Mouse (Mus musculus): Measurements from ENCODE around the gene Kdm2b.
A peak's percentile ranks its signal among the peaks of the same experiment; 100 is the strongest.

The Kdm2b gene

DNA sequence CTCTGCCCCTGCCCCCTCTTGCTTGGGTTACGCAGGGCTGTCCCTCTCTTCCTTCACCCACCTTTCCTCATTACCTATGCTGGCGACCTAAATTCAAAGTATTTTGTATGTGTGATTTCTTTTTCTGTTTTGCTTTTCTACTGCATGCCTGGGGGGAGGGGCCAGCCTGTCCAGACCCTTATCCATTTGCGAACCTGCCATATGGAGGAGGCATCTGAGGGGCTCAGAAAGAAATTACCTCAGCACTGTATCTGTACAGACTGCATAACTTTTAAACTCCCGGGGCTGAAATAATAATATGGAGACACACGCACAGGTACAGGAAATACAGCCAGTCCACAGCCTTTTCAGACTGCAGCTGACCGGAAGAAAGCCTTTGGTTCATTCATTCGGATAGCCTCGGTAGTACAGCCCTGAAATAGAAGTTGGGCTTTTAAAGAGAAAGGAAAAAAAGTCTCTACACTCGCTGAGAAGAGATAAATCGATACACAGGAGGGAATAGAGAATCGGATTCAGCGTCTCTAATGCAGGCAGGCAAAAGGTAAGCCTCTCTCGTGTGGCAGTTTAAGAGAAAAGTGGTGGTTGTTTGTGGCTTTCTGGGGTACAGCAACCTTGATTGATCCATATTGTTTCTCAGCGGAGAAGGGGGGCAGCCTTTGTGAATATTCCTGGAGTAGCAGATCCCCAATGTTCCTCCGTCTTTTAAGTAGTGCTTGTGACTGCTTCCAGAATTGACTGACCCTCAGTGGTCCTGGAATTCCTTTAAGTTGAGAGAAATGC, at the start of gene Kdm2b:
TSS of gene Kdm2b (minus strand) at position 273 of the 780 bp plus-strand sequence.
- DNase-seq = peak; percentile 61

DNA sequence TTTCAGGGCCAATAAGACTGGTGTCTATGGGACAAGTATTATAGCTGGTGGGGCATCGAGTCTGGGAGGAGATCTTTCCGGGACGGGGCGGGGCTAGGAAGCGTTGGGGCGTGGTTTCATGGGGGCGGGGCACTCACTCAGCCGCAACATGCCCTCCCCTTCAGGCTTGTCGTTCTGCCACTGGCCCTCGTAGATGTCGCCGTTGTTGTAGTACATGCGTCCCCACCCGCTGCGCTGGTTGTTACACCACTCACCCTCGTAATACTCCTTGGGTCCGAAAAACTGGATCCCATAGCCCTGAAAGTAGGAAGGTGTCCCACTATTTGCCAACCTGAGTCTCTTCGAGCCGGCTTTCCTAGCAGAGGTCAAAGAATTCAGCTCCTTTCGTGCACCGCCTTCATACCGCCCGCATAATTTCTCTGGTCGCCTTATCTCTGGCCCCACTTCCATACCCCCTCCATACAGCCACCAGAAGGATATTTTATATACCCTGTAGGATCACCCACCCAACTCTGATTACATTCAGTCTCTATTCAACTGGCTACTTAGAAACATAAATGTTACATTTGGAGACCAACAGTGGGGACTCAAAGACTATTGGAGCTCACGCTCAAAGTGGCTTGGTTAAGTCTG, 49.6 kb upstream of the Kdm2b start:
- no peak for DNase-seq

DNA sequence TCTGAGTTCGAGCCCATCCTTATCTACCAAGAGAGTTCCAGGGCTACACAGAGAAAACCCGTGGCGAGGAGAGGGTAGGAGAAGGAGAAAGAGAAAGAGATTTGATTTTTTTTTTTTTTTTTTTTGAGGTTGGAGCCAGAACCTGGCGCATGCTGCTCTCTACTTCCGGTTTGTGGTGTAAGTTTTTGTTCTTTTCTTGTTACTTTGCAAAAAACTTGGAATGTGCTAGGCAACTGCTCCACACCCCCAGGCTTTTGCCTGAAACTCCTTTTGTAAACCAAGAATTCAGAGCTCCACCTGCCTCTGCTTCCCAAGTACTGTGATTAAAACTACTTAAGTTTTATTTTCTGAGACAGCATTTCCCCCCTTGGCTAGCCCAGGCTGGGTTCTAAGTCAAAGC, 48.5 kb upstream of the Kdm2b start:
- DNase-seq = no peak

DNA sequence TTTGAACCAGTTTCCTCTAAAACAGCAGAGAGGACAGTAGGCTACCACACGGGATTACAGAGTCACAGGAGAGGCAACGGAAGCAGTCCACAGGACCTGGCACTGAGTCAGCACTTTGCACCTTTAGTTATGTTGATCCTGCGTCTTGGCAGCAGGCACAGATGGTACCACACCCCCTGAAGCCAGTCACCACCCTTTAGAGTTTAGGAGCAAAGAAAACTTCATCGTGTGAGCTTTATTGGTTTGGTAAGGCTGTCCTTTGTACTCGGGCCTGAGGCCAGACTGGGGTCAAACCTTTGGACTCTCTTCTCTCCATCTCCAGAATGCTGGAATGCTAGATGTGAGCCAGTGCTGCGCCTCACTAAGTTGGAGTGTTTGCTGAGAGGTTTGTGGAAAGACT, 45.9 kb upstream of the Kdm2b start:
- no peak for DNase-seq

DNA sequence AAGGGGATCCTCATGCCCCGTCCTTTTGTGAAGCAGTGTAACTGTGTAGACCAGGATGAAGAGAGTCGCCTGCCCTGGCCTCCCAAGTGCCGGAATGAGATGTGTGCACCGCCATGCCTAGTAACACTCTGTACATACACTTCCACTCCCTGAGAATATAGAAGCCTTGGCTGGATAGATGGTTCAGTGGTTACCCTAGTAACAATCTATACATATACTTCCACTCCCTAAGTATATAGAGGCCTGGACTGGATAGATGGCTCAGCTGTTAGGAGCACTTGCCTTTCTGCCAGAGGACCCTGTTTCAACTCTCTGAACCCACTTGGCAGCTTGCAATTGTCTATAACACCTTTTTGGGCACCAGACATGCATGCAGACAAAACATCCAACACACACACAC, 45.5 kb upstream of the Kdm2b start:
- no peak for DNase-seq

DNA sequence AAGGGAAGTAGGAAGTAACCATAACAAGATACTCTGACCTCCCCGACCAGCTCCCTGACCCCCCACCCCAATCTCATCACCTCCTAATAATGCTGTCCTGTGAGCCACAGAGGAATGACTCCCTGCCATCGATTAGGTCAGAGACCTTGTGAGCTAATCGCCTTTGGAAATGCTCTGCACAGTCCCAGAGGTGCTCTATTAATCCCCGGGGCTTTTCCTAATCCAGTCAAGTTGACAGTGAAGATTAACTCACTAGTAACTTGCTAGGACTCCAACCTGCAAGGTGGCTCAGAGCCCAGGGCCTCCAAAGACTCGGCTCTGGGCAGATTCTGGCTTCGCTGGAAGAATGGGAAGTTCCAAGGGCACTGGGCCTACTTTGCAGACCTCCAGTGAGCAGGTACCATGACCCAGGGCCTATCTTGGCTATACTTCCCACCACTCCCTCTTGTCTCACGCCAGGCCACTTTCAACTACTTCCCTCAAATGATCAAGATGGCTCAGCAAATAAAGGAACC, 44.1 kb upstream of the Kdm2b start:
- DNase-seq = no peak

DNA sequence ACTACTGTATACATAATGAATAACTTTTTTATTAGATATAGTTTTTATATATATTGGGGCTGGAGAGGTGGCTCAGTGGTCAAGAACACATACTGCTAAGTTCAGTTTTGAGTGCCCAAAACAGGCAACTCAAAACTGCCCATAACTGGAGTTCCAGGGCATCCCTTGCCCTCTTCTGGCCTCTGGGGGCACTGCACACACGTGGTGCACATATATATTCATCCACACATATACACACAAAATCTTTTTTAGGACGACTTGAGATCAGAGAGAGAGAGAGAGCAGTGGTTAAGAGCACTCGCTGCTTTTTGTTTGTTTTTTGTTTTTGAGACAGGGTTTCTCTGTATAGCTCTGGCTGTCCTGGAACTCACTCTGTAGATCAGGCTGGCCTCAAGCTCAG, 41.7 kb upstream of the Kdm2b start:
- DNase-seq = no peak

DNA sequence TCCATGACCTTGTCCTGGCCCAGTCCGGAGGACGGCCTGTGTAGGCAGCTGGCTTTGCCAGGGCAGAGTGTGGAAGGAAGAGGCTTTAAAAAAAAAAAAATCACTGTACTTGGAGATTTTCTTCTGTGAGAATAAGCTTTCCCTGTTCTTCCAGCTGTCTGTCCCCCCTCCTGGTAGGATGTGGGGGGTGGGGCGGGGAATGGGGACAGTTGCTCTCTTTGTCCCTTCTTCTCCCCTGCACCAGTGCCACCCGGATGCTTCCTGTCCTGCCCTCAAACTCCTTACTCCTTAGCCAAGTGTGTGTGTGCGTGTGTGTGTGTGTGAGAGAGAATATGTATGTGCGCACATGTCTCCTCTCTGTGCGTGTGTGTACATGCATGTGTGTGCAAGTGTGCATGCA, 40.1 kb upstream of the Kdm2b start:
- DNase-seq = no peak

DNA sequence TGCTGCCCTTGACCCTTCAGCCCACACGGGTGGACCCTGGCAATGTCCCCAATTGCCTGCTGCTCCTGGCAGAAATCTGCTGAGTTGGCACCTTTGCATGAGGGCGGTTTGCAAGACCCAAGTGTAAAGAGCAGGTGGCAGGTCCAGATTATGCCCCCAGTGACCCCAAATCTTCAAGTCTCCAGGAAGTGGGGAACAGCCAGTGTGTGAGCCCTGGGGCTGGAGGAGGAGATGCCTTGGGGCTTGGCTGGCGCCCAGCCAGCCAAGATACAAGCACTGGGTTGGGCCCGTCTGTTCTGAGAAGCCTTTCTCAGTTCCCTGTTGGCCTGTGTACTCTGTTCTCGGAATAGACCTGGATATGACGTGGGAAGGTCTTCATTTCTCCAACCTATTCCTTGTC, 37.8 kb upstream of the Kdm2b start:
- DNase-seq = no peak

DNA sequence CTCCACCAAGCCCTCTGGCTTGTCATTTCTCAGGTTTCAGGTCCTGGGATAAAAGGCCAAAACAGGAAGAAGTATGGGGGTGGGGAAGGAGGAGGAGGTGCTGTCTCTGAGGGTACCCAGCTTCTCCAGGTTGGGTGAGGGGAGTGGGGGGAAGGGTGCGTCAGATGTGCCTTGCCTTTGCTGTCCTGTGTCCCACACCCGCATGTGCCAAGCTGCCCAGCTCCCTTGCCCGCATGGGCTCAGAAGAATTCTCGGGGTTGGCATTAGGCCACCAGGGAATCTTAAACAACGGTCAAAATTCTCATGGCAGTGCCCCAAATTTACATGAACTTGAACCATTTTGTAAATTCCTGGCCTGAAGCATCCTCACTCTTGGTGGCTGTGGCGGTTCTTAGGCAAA, 36.8 kb upstream of the Kdm2b start:
- DNase-seq = no peak

DNA sequence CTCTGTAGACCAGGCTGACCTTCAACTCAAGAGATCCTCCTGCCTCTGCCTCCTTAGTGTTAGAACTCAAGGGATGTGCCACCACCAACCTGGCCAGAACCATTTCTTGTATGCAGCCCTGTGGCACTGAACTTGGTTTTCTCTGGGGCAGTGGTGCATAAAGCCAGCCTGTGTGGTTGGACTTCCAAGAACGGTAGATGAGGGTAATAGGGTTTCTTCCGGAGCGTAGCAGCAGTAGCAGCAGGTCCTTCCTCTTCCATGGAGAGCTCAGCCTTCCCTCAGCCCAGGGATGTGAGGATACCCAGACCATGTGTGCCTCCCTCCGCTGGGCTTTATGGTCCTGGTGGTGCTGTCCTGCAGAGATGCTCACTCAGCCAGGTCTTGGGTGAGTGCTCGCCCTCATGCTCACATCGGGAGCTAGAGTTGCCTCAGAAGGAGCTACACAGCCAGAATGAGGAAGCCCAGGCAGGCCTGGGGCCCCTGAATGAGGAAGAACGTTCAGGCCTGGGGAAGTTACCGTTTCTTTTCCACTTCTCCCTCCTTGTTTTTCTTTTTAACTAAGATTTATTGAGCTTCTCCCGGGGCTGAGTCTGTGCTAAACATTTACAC, 35.4 kb upstream of the Kdm2b start:
- no peak for DNase-seq

DNA sequence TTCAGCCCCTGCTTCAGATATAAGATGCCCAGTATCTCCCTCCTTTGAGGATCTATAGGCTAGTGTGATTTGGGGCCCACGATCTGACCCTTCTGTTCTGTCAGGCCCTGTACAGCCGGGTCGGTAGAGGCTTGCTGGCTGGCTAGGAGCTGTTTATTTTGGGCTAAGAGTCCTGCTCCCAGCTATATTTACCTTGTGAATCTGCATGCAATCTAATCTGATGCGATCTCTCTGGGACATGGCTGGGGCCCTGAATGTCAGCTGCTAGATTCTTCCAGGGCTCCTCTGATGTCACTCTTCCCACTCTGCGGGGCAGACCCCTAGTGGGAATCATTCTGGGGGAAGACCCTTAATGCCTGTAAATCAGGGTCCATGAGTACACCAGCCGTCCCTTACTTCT, 34.7 kb upstream of the Kdm2b start:
- no peak for DNase-seq

DNA sequence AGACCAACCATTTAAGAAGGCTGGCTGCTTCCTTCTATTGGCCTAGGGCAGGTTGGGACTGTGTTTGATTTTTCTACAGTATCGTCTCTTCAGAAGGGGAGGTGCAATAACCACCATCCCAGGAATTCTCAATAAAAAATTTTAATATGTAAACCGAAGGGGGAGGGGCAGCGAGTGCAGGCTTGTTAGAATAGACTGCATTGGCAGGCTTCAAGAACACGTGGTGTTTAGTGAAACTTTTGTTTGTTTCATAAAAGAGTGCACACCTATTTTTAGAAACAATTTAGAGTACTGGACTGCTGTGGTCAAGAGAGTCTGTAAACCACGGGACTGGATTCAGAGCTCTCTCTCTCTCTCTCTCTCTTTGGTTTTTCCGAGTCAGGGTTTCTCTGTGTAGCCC, 33.4 kb upstream of the Kdm2b start:
- no peak for DNase-seq

DNA sequence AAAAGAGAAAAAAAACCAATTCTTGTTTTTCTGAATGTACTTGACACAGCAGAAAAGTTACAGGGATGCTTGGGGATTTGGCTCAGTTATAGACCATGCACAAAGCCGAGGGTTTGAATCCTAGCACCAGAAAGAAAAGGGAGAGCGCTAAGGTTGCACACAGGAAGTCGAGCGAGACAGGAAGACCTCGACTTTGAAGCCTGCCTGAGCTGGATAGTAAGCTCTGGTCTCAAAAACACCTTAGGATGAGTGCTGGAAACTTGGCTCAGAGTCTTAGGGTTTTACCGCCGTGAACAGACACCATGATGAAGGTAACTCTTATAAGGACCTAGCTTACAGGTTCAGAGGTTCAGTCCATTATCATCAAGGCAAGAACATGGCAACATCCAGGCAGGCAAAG, 31.8 kb upstream of the Kdm2b start:
- no peak for DNase-seq

DNA sequence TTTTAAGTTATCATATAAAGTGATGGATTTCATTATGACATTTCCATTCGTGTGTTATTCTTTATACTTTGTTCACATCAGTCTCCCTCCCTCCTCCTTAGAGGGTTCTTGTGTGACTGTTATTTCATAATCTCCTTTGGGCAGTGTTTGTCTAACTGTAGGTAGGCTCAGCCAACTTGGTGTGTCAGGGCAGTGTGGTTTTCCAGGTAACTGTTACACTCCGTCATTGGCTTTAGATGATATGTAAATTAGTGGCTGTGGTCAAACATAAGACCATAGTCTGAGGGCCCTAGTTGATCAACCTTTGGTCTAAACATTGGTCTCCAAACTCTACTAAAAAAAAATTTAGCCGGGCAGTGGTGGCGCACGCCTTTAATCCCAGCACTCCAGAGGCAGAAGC, 30.8 kb upstream of the Kdm2b start:
- DNase-seq = no peak

DNA sequence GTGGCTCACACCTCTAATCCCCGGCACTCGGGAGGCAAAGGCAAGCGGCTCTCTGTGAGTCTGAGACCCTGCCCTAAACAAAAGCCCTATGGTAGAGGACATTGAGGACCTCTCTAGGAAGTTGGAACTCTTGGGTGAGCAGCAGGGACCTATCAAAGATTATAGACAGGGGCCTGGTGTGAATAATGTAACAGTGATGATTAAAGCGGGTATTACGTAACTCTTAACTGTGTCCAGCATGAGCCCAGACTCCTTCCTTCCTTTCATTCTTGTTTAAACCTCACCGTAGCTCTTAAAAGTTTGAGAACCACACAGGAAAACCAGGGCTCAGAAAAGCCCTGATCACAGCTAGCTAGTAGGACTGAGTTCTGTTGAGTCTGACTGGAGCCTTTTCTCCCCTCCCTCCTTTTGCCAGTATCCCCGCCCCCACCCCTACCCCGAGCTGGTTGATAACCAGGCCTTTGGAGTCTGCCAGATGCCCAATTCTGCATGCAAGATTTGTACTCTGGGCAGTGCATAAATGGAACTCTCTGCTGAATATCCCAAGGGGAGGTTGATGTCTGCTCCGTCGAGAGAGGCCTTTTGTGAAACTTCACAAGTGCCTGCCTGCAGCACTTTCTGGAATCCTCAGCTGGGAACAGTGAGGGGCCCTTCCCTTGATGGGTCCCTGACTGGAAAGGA, 29.9 kb upstream of the Kdm2b start:
- DNase-seq = no peak

DNA sequence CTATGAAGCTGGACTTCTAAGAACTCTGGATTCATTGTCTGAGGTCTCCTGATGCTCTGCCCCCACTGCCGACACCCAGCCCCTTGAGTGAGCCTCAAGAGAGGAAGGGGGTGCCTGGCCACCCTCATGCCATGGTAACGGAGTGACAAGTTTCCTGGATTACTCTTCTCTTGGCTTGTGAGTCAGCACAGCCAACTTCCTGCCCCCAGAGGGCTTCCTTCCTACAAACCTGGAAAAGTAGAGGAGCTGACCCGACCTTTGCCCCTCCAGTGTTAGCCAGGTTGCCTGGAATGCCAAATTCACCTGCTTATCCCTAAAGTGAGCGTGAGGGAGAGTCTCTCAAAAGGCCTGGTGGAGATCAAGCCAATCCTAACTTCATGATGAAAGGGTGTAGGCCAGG, 27.9 kb upstream of the Kdm2b start:
- no peak for DNase-seq

DNA sequence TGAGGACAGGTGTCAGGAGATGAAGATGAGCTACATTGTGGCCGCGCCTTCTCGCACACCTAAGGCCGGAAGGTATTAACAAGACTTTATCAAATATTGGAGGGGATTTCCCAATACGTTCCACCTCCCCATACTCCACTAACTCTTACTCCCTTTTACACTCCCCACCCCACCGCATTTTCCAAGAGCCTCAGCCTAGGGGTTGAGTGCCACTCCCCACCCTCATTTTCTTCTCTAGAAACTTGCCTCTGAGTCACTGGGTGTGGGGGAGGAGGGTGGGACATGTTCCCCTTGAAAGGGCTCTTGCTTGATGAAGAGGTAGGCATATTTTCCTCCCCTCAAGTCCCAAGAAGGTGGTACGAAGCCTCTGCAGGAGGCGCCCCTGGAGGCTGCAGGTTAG, 26.3 kb upstream of the Kdm2b start:
- no peak for DNase-seq

DNA sequence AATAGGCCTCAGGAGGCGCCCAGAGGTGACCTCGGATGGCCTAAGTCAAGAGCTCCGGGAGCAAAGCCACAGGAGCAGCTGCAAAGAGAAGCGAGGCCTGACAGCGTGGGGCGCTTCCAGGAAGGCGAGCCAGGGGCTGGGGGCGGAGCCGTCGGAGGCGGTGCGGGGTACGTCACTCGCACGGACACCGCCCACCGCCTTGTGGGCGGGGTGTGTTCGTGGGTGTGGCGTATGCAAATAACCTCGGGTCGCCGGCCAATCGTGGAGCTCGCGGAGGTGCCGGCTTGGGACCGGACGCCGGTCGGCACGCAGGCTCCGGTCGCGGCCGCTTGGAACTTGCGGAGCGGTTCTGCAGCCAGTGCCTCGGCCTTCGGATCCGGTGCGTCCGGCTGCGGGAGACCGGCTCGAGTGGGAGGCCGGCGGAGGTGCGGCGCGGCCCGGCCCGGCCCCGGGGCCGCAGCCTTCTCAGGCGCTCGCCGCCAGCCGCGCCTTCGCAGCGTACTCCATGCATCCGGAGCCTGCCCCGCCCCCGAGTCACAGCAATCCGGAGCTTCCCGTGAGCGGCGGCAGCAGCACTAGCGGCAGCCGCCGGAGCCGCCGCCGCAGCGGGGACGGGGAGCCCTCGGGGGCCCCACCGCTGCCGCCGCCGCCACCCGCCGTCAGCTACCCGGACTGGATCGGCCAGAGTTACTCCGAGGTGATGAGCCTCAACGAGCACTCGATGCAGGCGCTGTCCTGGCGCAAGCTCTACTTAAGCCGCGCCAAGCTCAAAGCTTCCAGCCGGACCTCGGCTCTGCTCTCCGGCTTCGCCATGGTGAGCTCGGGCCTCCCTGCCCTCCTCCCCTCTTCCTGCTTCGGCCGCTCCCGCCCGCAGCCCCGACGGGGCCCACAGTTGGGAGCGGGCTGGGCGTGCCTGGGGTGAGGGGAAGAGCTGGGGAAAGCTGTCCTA, 25.4 kb upstream of the Kdm2b start, which contains the start of gene Orai1:
TSS of gene Orai1 (plus strand) at position 322 of the 949 bp plus-strand sequence.
- peak; percentile 98 for DNase-seq

DNA sequence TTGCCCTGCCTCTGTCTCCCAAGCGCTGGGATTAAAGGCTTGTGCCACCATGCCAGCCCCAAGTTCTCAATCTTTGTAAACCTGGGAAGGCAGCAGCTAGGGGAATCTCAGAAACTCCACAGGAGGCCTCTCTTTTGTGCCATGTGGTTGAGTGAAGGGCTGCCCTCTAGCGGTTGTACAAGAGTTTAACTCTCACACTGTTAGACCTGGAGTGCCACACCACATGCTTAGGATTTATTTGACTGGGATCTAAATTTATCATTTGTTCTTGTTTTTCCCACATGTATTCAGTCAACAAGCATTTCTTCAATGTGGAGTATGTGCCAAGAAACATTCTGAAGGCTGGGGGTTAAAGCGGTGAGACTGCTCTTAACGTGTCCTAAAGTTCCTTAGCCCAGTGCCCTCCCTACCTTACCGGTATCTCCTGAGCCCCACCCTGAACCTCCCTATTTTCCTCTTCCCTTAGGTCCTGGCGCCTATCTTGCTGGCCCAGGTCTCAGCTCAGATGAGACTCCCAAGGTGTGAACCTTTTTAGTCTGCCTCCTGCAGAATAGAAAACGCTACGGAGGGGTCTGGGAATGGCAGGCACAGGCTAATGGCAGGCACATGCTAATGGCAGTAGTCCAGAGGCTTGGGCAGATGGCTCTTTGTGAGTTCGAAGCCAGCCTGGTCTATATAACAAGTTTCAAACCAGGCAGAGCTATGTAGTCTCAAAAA, 24.1 kb upstream of the Kdm2b start:
- DNase-seq = peak; percentile 81

DNA sequence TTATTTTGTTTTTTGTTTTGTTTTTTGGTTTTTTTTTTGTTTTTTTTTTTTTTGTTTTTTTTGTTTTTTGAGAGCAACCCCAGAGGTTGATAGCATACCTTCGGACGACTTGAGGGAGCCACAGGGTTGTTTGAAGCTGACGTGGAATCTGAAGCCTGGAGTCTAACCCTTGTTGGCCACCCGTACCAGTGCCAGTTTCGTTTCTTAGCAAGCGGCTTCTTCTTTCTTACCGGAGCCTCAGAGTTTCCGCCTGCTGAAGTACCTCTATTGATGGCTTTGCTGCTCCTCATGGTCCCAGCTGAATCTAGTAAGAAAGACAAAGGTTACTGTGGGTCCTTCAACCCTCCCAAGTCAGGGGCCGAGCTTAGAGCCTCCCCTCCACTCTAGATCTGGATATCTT, 22.1 kb upstream of the Kdm2b start:
- DNase-seq = peak; percentile 19

DNA sequence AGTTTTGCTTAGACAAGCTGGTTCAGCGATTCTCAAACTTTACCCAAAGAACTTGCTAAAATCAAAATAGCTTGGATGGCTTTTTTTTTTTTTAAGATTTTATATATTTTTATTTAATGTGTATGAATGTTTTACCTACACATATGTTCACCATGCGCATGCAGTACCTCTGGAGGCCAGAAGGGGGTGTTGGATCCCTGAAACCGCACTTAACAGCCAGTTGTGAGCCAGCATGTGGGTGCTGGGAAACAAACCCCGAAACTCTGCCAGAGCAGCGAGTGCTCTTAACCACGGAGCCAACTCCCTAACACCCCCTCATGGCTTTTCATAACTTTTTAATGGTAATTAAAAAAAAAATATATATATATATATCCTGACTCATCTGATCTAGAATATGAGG, 21.2 kb upstream of the Kdm2b start:
- DNase-seq = peak; percentile 41

Data from cerebellum, adult 9-11 months (tissue).